Mouse (Mus musculus): Measurements from ENCODE around the gene Myt1.

DNA sequence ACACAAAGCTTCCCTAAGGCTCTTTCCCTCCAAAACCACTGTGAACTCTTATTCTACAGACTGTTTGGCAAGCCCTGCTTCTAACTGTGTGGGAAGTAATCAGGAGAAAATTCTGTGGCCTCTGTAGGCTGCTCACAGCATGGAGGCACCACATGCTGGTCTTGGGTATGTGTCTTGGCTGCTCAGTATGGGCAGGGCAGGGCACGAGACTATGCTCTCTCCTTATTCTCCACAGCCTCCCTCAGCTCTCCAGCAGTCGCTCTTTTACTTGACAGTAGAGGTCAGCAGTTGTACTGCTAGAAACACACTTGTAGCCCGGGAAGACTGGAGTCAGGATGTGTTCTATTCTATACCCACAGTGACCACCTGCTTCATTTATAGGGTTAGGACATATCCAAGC, 43.1 kb upstream of the Myt1 start:
- TF ChIP-seq HCFC1 (IDR thresholded peaks at IDR 0.05; ENCODE audit: borderline replicate concordance, insufficient read depth, low read length) = no peak
- TF ChIP-seq CHD2 (IDR thresholded peaks at IDR 0.05; ENCODE audit: low read depth, low read length) = no peak
- TF ChIP-seq MAFK (IDR thresholded peaks at IDR 0.05; ENCODE audit: insufficient read depth, low read depth, low read length) = no peak

Data from ES-E14 (cell line).